Mouse (Mus musculus) kidney, embryonic 15.5 days (tissue): ENCODE measurements at regions not wholly inside any gene's neighbourhood (a gene's known extent, or its start where the extent isn't known, plus 50 kb on each side); places are given as distances from the start of the nearest gene placed in this dataset.

Source experiments
- ATAC-seq: fragments of 200-750 bp; cut with Nextera tagmentation; replicated peaks from 2 replicates; pipeline ENCODE4 v1.8.0; 2017; ENCODE audit warnings: moderate TSS enrichment; ENCODE audit not compliant: low FRiP score
- H3K27ac ChIP-seq: fragments of 300-500 bp; sonication (generic); 2 replicates; pipeline ENCODE4 v1.5.1; 2015; ENCODE audit warnings: mild to moderate bottlenecking, inconsistent platforms
- H3K27me3 ChIP-seq: fragments of 300-500 bp; sonication (generic); 2 replicates; pipeline ENCODE4 v1.6.1; 2015; ENCODE audit warnings: inconsistent platforms
- H3K36me3 ChIP-seq: fragments of 300-500 bp; sonication (generic); 2 replicates; pipeline ENCODE4 v1.6.1; 2015; ENCODE audit warnings: inconsistent platforms
- H3K4me1 ChIP-seq: fragments of 300-500 bp; sonication (generic); 2 replicates; pipeline ENCODE4 v1.6.1; 2015; ENCODE audit warnings: inconsistent platforms
- H3K4me2 ChIP-seq: fragments of 300-500 bp; sonication (generic); 2 replicates; pipeline ENCODE4 v1.6.1; 2015; ENCODE audit warnings: moderate library complexity, mild to moderate bottlenecking, inconsistent platforms
- H3K4me3 ChIP-seq: fragments of 300-500 bp; sonication (generic); replicated peaks from 2 replicates; pipeline ENCODE4 v1.5.1; 2015; ENCODE audit warnings: mild to moderate bottlenecking, inconsistent platforms
- H3K9ac ChIP-seq: fragments of 300-500 bp; sonication (generic); 2 replicates; pipeline ENCODE4 v1.6.1; 2015; ENCODE audit warnings: mild to moderate bottlenecking, inconsistent platforms
- H3K9me3 ChIP-seq: fragments of 300-500 bp; sonication (generic); replicated peaks from 2 replicates; pipeline ENCODE4 v1.6.1; 2016; ENCODE audit warnings: inconsistent platforms
- WGBS: fragments of 180-500 bp; shearing (Covaris S2); methylation state at CpG from one replicate; pipeline ENCODE4 v1.1.7; 2015; ENCODE audit warnings: mixed read lengths; 5-methylcytosine and 5-hydroxymethylcytosine counted together

DNA sequence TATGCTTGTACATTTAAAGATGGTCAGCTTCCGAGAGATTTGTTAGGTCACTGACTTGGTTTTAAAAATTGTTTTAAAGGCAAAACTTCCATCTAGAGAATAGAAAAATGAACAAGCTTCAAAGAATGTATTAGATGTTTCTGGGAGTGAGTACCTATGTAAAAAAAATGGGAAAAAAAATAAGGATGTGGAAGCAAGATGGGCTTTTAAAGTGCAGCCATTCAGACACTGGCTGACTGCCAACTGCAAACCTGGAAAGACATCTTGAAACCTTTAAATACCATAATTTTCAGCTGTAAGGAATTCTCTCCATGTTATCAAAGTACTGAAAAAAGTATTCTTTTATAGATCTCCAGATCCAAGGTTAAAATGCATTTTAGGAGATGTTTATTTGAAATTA is 315.7 kb downstream of the Fgf10 start:
- no peaks in the 10 kb centered on the region for H3K9me3 ChIP-seq
- H3K27ac ChIP-seq, result no peak overlapping the region
- H3K4me2 ChIP-seq, result no peak overlapping the region
- ATAC-seq, result no peak
- no peaks in the 10 kb centered on the region for H3K27me3 ChIP-seq
- H3K36me3 ChIP-seq, result no peaks in the 10 kb centered on the region
- H3K9ac ChIP-seq, result no peak overlapping the region
- H3K4me1 ChIP-seq, result peaks cover 18% of the 10 kb centered on the region
- H3K4me3 ChIP-seq, result no peak overlapping the region
- WGBS, result 66% methylated on average over 1 of the region's 1 CpGs

- no peak overlapping the region for H3K27ac ChIP-seq
- no peaks in the 10 kb centered on the region for H3K36me3 ChIP-seq
- WGBS, result 59% methylated on average over 6 of the region's 6 CpGs
Observed at GRCm38 (mm10) chr13:119025305-119025975, 355.8 kb downstream of the Fgf10 start.

GRCm38 (mm10) chr13:119039616-119040015 is 370.0 kb downstream of the Fgf10 start:
- no peak overlapping the region for H3K27ac ChIP-seq
- WGBS, result 85% methylated on average over 1 of the region's 1 CpGs

More at GRCm38 (mm10) chr13:119025305-119025975, 355.8 kb downstream of the Fgf10 start:
- Histone ChIP-seq H3K4me3 (no peak overlapping the region), H3K9ac (no peak overlapping the region), H3K4me2 (no peak overlapping the region), H3K9me3 (no peaks in the 10 kb centered on the region), H3K27me3 (no peaks in the 10 kb centered on the region), H3K4me1 (no peaks in the 10 kb centered on the region)
- no peak for ATAC-seq

GRCm38 (mm10) chr13:119045112-119045511 is 375.5 kb downstream of the Fgf10 start:
- Histone ChIP-seq H3K4me1 (no peaks in the 10 kb centered on the region), H3K9ac (no peak overlapping the region), H3K4me2 (no peak overlapping the region), H3K27me3 (no peaks in the 10 kb centered on the region), H3K36me3 (no peaks in the 10 kb centered on the region), H3K4me3 (no peak overlapping the region), H3K27ac (no peak overlapping the region), H3K9me3 (no peaks in the 10 kb centered on the region)
- WGBS, result 79% methylated on average over 1 of the region's 1 CpGs
- no peak for ATAC-seq

More at GRCm38 (mm10) chr13:119039616-119040015, 370.0 kb downstream of the Fgf10 start:
- no peak for ATAC-seq
- no peak overlapping the region for H3K4me2 ChIP-seq
- H3K9me3 ChIP-seq, result no peaks in the 10 kb centered on the region
- H3K9ac ChIP-seq, result no peak overlapping the region
- no peak overlapping the region for H3K4me3 ChIP-seq
- H3K4me1 ChIP-seq, result no peaks in the 10 kb centered on the region
- no peaks in the 10 kb centered on the region for H3K27me3 ChIP-seq
- H3K36me3 ChIP-seq, result no peaks in the 10 kb centered on the region

GRCm38 (mm10) chr13:119068745-119069580 is 359.4 kb upstream of the Paip1 start:
- no peak overlapping the region for H3K4me3 ChIP-seq
- H3K4me2 ChIP-seq, result no peak overlapping the region
- ATAC-seq, result no peak
- no peaks in the 10 kb centered on the region for H3K36me3 ChIP-seq
- H3K27me3 ChIP-seq, result no peaks in the 10 kb centered on the region
- 66% methylated on average over 6 of the region's 6 CpGs for WGBS
- H3K9ac ChIP-seq, result no peak overlapping the region
- no peak overlapping the region for H3K27ac ChIP-seq
- H3K4me1 ChIP-seq, result no peaks in the 10 kb centered on the region
- H3K9me3 ChIP-seq, result no peaks in the 10 kb centered on the region

DNA sequence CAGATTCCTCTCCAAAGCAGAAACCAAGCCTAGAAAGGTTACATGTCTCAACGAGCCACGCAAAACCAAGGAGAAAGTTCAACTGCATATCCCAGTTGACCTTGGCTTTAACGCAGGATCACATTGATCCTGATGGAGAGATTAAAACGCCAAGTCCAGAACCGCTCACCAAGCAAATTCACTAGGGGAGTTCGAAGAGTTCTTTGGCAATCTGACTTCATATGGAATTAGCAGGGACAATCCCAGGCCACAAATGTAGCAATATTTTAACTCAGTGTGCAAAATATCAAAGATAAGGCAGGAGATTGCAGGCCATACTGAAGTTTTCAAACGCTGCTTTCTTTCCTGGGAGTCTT is 358.8 kb upstream of the Paip1 start:
- Histone ChIP-seq H3K9me3 (no peaks in the 10 kb centered on the region), H3K4me1 (no peaks in the 10 kb centered on the region), H3K27ac (no peak overlapping the region), H3K9ac (no peak overlapping the region), H3K27me3 (no peaks in the 10 kb centered on the region), H3K36me3 (no peaks in the 10 kb centered on the region), H3K4me3 (no peak overlapping the region), H3K4me2 (no peak overlapping the region)
- 68% methylated on average over 7 of the region's 7 CpGs for WGBS
- no peak for ATAC-seq

DNA sequence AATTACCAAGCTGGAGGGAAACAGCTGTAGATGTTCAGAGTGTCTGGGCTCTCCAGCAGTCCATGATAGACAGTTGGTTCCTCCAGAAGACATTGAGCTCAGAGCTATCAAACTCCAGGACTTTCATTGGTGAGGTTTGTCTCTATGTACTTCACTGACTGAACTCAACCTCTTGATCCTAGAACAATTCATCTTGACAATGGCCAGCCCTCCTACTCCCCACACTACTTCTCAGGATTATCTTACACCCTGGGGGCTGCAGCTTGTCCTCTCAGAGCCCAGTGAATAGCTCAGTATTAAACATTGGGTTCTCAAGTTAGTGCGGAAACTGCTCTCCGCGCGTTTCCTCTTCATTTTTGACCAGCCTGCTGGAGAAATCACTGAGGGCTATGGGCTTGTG is 349.2 kb upstream of the Paip1 start:
- Histone ChIP-seq H3K4me3 (no peak overlapping the region), H3K4me1 (no peaks in the 10 kb centered on the region), H3K36me3 (no peaks in the 10 kb centered on the region), H3K9me3 (no peaks in the 10 kb centered on the region), H3K4me2 (no peak overlapping the region), H3K27ac (no peak overlapping the region), H3K27me3 (no peaks in the 10 kb centered on the region), H3K9ac (no peak overlapping the region)
- WGBS, result 77% methylated on average over 4 of the region's 4 CpGs
- peak; percentile 77 for ATAC-seq

GRCm38 (mm10) chr13:119081691-119082090 is 346.7 kb upstream of the Paip1 start:
- H3K27ac ChIP-seq, result no peak overlapping the region
- no peak overlapping the region for H3K9ac ChIP-seq
- no peak for ATAC-seq
- H3K9me3 ChIP-seq, result no peaks in the 10 kb centered on the region
- H3K4me3 ChIP-seq, result no peak overlapping the region
- no peaks in the 10 kb centered on the region for H3K36me3 ChIP-seq
- H3K4me1 ChIP-seq, result no peaks in the 10 kb centered on the region
- 45% methylated on average over 1 of the region's 1 CpGs for WGBS
- H3K27me3 ChIP-seq, result no peaks in the 10 kb centered on the region
- H3K4me2 ChIP-seq, result no peak overlapping the region

GRCm38 (mm10) chr13:119117906-119118305 is 310.5 kb upstream of the Paip1 start:
- Histone ChIP-seq H3K36me3 (no peaks in the 10 kb centered on the region), H3K9me3 (no peaks in the 10 kb centered on the region), H3K27ac (no peak overlapping the region), H3K9ac (no peak overlapping the region), H3K27me3 (no peaks in the 10 kb centered on the region), H3K4me2 (no peak overlapping the region), H3K4me1 (no peaks in the 10 kb centered on the region), H3K4me3 (no peak overlapping the region)
- ATAC-seq, result no peak
- WGBS, result 73% methylated on average over 3 of the region's 3 CpGs

GRCm38 (mm10) chr13:119118382-119118781 is 310.0 kb upstream of the Paip1 start:
- H3K4me2 ChIP-seq, result no peak overlapping the region
- no peaks in the 10 kb centered on the region for H3K36me3 ChIP-seq
- 61% methylated on average over 1 of the region's 1 CpGs for WGBS
- no peaks in the 10 kb centered on the region for H3K27me3 ChIP-seq
- H3K9me3 ChIP-seq, result no peaks in the 10 kb centered on the region
- no peak for ATAC-seq
- H3K4me3 ChIP-seq, result no peak overlapping the region
- H3K9ac ChIP-seq, result no peak overlapping the region
- H3K4me1 ChIP-seq, result no peaks in the 10 kb centered on the region
- no peak overlapping the region for H3K27ac ChIP-seq

GRCm38 (mm10) chr13:119140436-119140835 is 288.0 kb upstream of the Paip1 start:
- Histone ChIP-seq H3K9ac (no peak overlapping the region), H3K27ac (no peak overlapping the region), H3K4me2 (no peak overlapping the region), H3K4me1 (no peaks in the 10 kb centered on the region), H3K4me3 (no peak overlapping the region), H3K36me3 (no peaks in the 10 kb centered on the region), H3K9me3 (no peaks in the 10 kb centered on the region), H3K27me3 (no peaks in the 10 kb centered on the region)
- no peak for ATAC-seq
- WGBS, result 81% methylated on average over 2 of the region's 2 CpGs

- ATAC-seq, result no peak
- Histone ChIP-seq H3K36me3 (no peaks in the 10 kb centered on the region), H3K9me3 (no peaks in the 10 kb centered on the region), H3K9ac (no peak overlapping the region), H3K4me3 (no peak overlapping the region), H3K27me3 (no peaks in the 10 kb centered on the region), H3K4me1 (no peaks in the 10 kb centered on the region), H3K27ac (no peak overlapping the region), H3K4me2 (no peak overlapping the region)
- WGBS, result 2% methylated on average over 1 of the region's 1 CpGs
Observed at GRCm38 (mm10) chr13:119143351-119143750, 285.1 kb upstream of the Paip1 start.
